Comparison of ENCODE assay signal across 22 mouse cellular contexts in genomic region chr10:101614230-101614629, GRCm38 (mm10).
DNase-seq lines count a peak whose midpoint lies in the region; ATAC-seq and TF ChIP-seq lines count a peak whose summit lies in the region.
"Had no signal": no experiment of that assay in that cellular context is flagged by ENCODE, and none has a peak within 500 bp of the region (broad histone marks: within the 10 kb centered on the region; RNA-seq: fewer than 3 reads in every experiment).

No protein-coding gene starts in this region.

- H3K9ac ChIP-seq in forebrain, embryonic 14.5 days (ENCODE audit: low read length): no peak overlapping the region
- no peak overlapping the region for H3K9ac ChIP-seq in forebrain, embryonic 15.5 days (replicated peaks)
- H3K9ac ChIP-seq: heart, embryonic 12.5 days; lung, embryonic 14.5 days had no signal

- no peaks in the 10 kb centered on the region for H3K27me3 ChIP-seq in forebrain, embryonic 14.5 days (replicated peaks; ENCODE audit: control insufficient read depth, insufficient read depth, low read length)
- no peaks in the 10 kb centered on the region for H3K27me3 ChIP-seq in forebrain, embryonic 15.5 days
- H3K27me3 ChIP-seq: heart, embryonic 12.5 days; Patski had no signal

- no peaks in the 10 kb centered on the region for H3K36me3 ChIP-seq in forebrain, embryonic 14.5 days (ENCODE audit: control insufficient read depth, insufficient read depth, low read length)
- no peaks in the 10 kb centered on the region for H3K36me3 ChIP-seq in forebrain, embryonic 15.5 days
- H3K36me3 ChIP-seq: heart, embryonic 12.5 days had no signal

- ATAC-seq in forebrain, embryonic 14.5 days: no peak
- ATAC-seq in forebrain, embryonic 15.5 days (replicated peaks): no peak
- ATAC-seq: activated CD4-positive, CD25-positive, alpha-beta regulatory T cell, adult 4 months; Patski had no signal

- H3K9me3 ChIP-seq in forebrain, embryonic 14.5 days (replicated peaks; ENCODE audit: control insufficient read depth, low read length): no peaks in the 10 kb centered on the region
- no peaks in the 10 kb centered on the region for H3K9me3 ChIP-seq in forebrain, embryonic 15.5 days
- H3K9me3 ChIP-seq: heart, embryonic 12.5 days had no signal

- WGBS in forebrain, embryonic 14.5 days: 77% methylated on average over 8 of the region's 8 CpGs
- 63% methylated on average over 8 of the region's 8 CpGs for WGBS in forebrain, embryonic 15.5 days

- no peaks in the 10 kb centered on the region for H3K4me1 ChIP-seq in forebrain, embryonic 14.5 days (ENCODE audit: control insufficient read depth, insufficient read depth, low read length)
- no peaks in the 10 kb centered on the region for H3K4me1 ChIP-seq in forebrain, embryonic 15.5 days
- H3K4me1 ChIP-seq: heart, embryonic 12.5 days had no signal

- peak; percentile 31 for DNase-seq in forebrain, embryonic 14.5 days (ENCODE audit: low spot score)
- peak; percentile 1 to 2 for DNase-seq in layer of hippocampus, postnatal 36 days
- DNase-seq in layer of hippocampus, adult 8-10 months (ENCODE audit: low spot score in 2 of 2): no peak
- peak; percentile 62 for DNase-seq in brain, embryonic 14.5 days (ENCODE audit: low read depth)
- peak; percentile 4 for DNase-seq in right cerebral cortex, postnatal 14 days
- no peak for DNase-seq in urinary bladder, adult 18-20 months (ENCODE audit: low spot score in 2 of 2)
- no peak for DNase-seq in ovary, postnatal 36 days (ENCODE audit: low spot score)
- DNase-seq: adrenal gland, postnatal 14 days; cerebellum, postnatal 25 days; gastrocnemius, adult 2 months; heart, postnatal 36 days; kidney, adult 8-10 months; kidney, postnatal 25 days; left cerebral cortex, postnatal 4 days; lung, embryonic 14.5 days; lung, postnatal 4 days; thymus, adult 18-20 months had no signal

- no peak for TF ChIP-seq POLR2A in brain, embryonic 14.5 days (IDR thresholded peaks at IDR 0.05; ENCODE audit: borderline replicate concordance, extremely low read depth, insufficient read depth, insufficient read length, poor library complexity, severe bottlenecking)

- no peak overlapping the region for H3K4me2 ChIP-seq in forebrain, embryonic 14.5 days (ENCODE audit: low read length)
- H3K4me2 ChIP-seq in forebrain, embryonic 15.5 days (replicated peaks): no peak overlapping the region
- H3K4me2 ChIP-seq: heart, embryonic 12.5 days; lung, embryonic 14.5 days; midbrain, embryonic 11.5 days had no signal

- no peak for TF ChIP-seq CTCF in brain, embryonic 14.5 days (IDR thresholded peaks at IDR 0.05; ENCODE audit: borderline replicate concordance, extremely low read depth, insufficient read depth, insufficient read length)

- H3K4me3 ChIP-seq in forebrain, embryonic 14.5 days (ENCODE audit: low read depth, low read length): no peak overlapping the region
- no peak overlapping the region for H3K4me3 ChIP-seq in forebrain, embryonic 15.5 days
- H3K4me3 ChIP-seq: gastrocnemius, adult 2 months; heart, embryonic 12.5 days had no signal

- H3K27ac ChIP-seq in forebrain, embryonic 14.5 days (ENCODE audit: low read depth, low read length): no peak overlapping the region
- no peak overlapping the region; the same call in 1 of the 2 replicates for H3K27ac ChIP-seq in forebrain, embryonic 15.5 days (replicated peaks)
- H3K27ac ChIP-seq: gastrocnemius, adult 2 months had no signal

Comparison
In these comparisons a context has a peak if more than half of its experiments do, and no peak if none do; other contexts are left out.
1. DNase-seq: peak in forebrain, embryonic 14.5 days (single experiment), layer of hippocampus, postnatal 36 days (2 of 2), brain, embryonic 14.5 days (single experiment) and right cerebral cortex, postnatal 14 days (single experiment); none in layer of hippocampus, adult 8-10 months (0 of 2), urinary bladder, adult 18-20 months (0 of 2) and ovary, postnatal 36 days (single experiment).